Mouse (Mus musculus) right cerebral cortex, postnatal 10 days (tissue): ENCODE measurements around the gene Cracr2a.

Source experiments
- DNase-seq, 2 experiments: peaks; one replicate each; pipeline ENCODE4 v3.0.0; 2021; ENCODE audit warnings: low spot score in 2 of 2

Cracr2a gene

GRCm38 (mm10) chr6:127625135-127625534 is 64.0 kb downstream of the Cracr2a start:
- peak; percentile 77 to 83 for DNase-seq

DNA sequence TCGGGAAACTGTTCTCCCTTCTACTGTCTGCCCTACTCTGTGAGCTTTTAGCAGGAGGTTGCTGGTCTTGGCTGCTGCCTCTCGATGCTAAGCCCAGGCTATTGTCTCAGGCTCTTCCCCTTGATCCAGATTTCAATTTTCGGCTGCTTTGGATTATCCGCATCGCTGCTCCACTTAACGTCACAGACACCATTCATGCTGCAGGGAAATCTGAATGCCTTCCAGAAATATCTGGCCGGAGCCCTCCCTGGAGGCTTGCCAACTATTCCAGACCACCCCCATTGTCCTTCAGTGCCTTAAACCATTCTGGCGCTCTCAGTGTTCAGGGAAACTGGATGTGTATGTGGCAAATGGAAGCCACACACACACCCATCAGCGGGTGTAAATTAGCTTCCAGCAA is 66.3 kb downstream of the Cracr2a start:
- peak; percentile 48 to 52 for DNase-seq

- no peak for DNase-seq
These were observed 68.1 kb downstream of the Cracr2a start for GRCm38 (mm10) chr6:127629249-127629648.

GRCm38 (mm10) chr6:127634858-127635257 is 73.7 kb downstream of the Cracr2a start:
- DNase-seq = no peak

DNA sequence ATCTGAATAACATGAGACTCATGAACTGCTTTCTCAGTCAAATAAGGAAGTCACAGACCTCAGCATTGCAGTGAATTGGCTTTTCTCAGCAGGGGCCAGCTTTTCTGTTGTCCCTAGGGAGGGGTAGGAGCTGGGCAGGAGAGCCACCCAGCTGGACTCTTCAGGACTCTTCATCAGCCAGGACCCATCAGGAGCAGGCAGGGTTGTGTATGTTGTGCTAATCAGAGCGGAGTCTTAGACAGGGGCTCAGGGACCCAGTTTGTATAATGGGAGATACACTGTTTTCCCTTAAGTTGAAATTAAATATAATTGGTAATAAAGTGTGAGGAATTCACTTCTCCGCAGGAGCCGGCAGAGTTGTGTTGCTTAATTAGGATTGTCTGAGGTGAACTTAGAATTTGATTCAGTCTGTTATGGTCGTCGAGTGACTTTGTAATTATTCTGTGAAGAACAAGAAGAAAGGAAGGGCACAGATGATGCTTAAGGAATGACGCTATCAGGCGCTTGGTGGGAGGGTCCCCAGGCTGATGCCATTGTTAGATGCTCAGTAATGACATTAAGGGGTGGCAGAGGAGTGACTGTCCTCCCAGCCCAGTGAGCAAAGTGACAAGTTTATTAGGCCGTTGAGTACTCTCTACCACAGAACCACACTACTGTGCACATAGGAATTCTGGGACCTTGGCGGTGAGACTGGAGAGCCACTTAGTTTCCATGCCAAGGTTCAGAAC is 74.5 kb downstream of the Cracr2a start:
- no peak for DNase-seq

DNA sequence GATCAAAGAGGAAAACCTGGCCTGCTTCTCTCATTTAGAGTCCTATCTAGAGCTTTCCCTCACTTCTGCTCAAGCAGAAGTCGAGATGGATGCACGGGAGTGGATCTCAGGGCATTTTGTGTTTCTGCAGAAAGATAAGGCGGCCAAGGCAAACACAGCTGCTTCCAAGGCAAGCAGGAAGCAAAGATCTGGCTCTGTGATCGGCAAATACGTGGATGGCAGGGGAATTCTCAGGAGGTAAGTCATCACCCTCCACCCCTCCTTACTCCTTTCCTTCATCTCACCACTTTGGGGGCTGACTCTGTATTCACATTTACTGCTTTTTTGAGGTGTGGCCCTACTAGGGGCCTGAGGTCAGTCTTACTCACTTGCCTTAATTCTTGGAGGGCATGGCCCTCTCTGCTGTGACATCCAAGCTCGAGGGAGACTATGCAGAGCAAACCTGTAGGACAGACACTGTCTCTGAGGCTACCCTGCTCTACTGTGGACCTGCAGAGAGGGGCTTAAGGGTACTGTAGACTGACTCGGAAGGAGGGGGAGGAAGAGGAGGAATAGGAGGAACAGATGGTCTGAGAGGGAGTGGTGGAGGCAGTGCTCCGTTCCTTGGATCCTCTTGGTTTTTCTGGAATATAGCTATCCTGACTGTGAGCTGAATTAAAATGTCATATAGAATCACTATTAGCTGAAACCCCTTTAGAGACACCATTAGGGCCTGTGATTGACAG is 80.1 kb downstream of the Cracr2a start:
- no peak for DNase-seq

- no peak for DNase-seq
These were observed 94.8 kb downstream of the Cracr2a start for GRCm38 (mm10) chr6:127655988-127656387.

GRCm38 (mm10) chr6:127657152-127657551 is 96.0 kb downstream of the Cracr2a start:
- DNase-seq = no peak

DNA sequence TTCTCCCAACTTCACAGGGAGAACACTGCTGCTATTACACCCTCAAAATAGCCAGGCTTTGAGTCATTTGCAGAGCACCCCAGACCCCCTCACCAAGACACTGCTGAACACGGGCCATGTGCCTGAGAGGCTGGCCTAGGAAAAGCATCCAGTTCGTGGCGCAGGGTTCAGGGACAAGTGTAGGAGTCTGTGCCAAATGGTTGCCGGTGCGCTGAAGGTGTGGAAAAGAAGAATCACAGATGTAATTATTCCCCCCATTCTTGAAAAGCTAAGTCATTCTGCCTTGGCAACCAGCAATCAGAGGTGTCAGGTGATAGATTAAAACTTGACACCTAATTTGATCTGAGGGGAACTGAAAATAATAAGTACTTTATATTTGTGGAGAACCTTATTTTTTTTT is 98.3 kb downstream of the Cracr2a start:
- DNase-seq = no peak

DNA sequence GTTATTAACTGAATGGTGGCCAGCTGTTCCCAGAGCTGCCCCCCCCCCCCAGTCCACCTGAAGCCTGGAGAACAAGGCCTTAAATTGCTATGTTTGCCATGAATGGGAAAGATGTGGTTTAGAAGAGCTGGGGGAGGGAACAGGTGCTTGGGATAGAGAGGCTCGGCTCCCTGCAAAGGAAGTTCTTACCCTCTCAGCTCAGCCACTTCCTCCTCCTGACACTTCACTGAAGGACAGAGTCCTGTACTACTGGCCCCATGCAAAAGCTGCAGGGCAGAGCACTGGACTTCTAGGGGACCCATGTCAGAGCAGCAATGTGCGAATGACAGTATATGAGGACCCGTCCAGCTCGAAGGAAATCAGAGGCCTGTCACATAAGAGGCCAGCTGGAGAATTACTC is 98.8 kb downstream of the Cracr2a start:
- DNase-seq = no peak

DNA sequence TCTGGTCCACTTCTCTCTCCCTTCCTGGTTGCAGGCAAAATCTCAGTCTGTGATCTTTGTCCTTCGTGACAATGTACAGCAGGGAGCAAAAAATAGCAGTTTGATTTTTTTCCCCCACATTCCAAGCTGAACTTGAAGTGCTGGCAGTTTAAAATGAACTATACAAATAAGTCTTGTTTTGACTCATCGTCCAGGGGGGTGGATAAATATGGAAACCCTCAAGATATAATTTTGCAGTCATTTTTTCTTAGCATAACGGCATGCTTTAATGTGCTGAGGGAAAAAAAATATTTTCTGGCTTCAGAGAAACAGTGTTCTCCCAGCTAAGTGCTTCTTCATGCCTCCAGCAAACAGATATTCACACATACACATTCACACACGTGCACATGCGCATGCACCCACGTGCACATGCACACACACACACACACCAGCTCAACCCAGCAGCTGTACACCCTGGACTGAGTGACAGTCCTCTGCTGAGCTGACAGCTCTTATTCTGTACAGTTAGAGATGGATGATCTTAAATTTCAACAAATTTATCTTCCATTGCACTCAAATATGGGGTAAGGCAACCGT is 100.7 kb downstream of the Cracr2a start:
- peak; percentile 63 to 78 for DNase-seq

DNA sequence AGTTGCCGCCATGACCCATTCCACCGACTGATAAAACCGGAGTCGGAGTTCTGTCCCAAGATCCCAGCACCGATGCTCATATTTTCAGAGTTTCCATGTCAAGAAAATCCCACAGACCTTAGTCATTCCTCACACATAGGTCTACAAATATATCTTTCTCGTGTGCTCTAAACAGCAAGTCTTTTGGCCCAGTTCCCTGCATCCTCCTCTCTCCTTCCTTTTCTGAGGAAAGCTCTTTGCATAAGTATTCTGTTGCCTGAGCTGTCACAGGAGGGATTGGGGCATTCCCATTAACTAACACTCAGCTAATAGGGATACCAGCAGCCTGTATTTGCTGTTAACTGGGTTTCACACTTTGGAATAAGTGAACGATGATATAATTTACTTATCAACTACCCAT is 102.1 kb downstream of the Cracr2a start:
- DNase-seq = peak; percentile 66 to 76

GRCm38 (mm10) chr6:127669313-127669712 is 108.2 kb downstream of the Cracr2a start:
- DNase-seq = peak; percentile 73 to 76

- no peak for DNase-seq
These were observed 108.9 kb downstream of the Cracr2a start for GRCm38 (mm10) chr6:127670031-127670430.

GRCm38 (mm10) chr6:127672071-127672470 is 110.9 kb downstream of the Cracr2a start:
- DNase-seq = no peak

DNA sequence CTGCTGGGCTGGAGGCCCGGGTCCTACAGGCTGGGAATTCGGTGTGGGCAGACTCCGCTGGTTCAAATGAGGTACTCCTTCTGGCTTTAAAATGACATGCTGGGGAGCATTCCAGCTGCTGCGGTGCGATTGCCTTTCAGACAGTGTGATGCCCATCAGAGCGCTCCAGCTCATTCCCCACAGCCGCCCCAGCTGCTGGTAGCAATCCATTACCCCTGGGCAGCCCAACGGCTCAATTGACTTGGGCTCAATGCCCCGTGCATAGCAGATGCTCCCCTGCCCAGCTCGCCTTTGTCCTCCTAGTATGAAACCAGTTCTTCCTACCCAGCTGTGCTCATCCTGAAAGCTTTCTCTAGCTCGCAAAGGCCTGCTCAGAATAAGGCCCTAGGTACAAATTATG is 115.7 kb downstream of the Cracr2a start:
- DNase-seq = no peak

- no peak for DNase-seq
These were observed 117.2 kb downstream of the Cracr2a start for GRCm38 (mm10) chr6:127678320-127678719.

GRCm38 (mm10) chr6:127678998-127679397 is 117.9 kb downstream of the Cracr2a start:
- no peak for DNase-seq

DNA sequence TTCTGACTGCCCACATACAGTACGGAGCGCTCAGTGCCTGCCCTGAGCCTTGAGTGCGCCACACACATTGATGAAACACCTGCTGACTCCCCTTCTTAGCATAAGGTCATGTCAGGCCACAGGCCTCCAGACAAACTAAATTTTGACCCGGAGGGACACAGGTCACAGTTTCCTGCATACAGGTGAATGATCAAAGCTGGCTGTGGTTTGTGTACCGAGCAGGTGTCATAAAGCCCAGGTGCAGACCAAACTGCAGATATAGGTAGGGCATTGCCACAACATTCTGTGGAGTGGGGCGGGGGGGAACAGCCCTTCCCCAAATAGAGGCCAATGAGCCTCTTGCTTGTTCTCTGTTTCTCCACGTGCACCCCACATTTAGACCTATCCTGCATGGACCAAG is 119.6 kb downstream of the Cracr2a start:
- no peak for DNase-seq

- no peak for DNase-seq
These were observed 122.4 kb downstream of the Cracr2a start for GRCm38 (mm10) chr6:127683561-127683960.

GRCm38 (mm10) chr6:127684981-127685380 is 123.8 kb downstream of the Cracr2a start:
- peak in 1 of 2 experiments; percentile 65 for DNase-seq

DNA sequence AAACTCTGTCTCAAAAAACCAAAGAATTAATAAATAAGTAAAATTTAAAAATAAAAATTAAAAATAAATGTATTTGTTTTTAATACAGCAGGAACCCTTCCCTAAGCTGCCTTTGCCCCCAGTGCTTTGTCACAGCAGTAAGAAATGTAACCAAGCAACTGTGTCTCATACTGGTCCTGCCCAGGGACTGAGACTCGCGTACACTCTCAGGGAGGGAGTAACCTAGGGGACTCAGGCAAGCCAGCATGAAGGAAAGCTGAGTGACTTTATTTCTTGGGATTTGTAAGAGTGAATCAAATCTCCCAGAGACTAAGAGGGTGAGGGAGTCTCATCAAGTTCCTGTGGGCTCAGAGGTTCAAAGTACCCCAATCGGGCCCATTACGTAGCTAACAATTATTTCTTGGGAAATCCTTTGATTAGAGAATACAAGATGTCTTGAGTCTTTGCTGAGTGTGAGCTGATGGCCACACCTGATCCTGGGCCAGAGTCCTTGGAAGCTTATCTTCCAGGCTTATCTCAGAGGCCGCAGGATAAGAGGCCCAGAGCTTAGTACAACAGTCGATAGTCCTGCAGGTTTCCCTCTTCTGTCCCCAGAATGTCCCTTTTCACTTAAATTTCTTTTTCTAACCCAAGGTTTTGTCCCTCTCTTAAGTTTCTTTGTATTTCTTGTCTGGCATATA is 126.2 kb downstream of the Cracr2a start:
- DNase-seq = no peak
